Mouse (Mus musculus) ZHBTc4 (cell line): Measurements from ENCODE around the gene Dclre1a.

Source experiments
- DNase-seq: peaks from one replicate; pipeline ENCODE4 v3.0.0-alpha.2; 2011; ENCODE audit warnings: low read depth, low spot score

Dclre1a gene

GRCm38 (mm10) chr19:56484630-56485375 lies 63.2 kb downstream of the Dclre1a start:
- no peak for DNase-seq
